In genomic region chr7:81261548-81261947, GRCm38 (mm10) we compare ENCODE assay signal across 13 mouse cellular contexts. TPM values are rescaled to one million over a fixed set of nuclear protein-coding genes. Genes with fewer than 3 reads are reported as not detected.
DNase-seq lines count a peak whose midpoint lies in the region; ATAC-seq and TF ChIP-seq lines count a peak whose summit lies in the region.
"Had no signal": no experiment of that assay in that cellular context is flagged by ENCODE, and none has a peak within 500 bp of the region (broad histone marks: within the 10 kb centered on the region; RNA-seq: fewer than 3 reads in every experiment).

No protein-coding gene starts in this region.

- no peak overlapping the region for H3K4me2 ChIP-seq in heart, embryonic 15.5 days
- H3K4me2 ChIP-seq in lung, embryonic 14.5 days: no peak overlapping the region
- H3K4me2 ChIP-seq: hindbrain, embryonic 14.5 days; limb, embryonic 15.5 days had no signal

- no peak for TF ChIP-seq CTCF in lung, embryonic 14.5 days (IDR thresholded peaks at IDR 0.05; ENCODE audit: low read depth)

- ATAC-seq in heart, embryonic 15.5 days (replicated peaks; ENCODE audit: insufficient number of reproducible peaks, insufficient read depth, low FRiP score, low read depth): no peak
- ATAC-seq in lung, embryonic 14.5 days (ENCODE audit: insufficient read depth): no peak
- ATAC-seq in activated CD4-positive, CD25-positive, alpha-beta regulatory T cell, adult 4 months: no peak

- DNase-seq in heart, postnatal 36 days: no peak
- DNase-seq in lung, embryonic 14.5 days: peak; percentile 9
- DNase-seq in lung, adult 18-20 months: no peak
- peak; percentile 62 for DNase-seq in brain, adult 2 months (ENCODE audit: low read depth, low spot score)
- peak; percentile 9 for DNase-seq in naive thymus-derived CD4-positive, alpha-beta T cell, adult 2 months (ENCODE audit: low read depth)
- DNase-seq: adrenal gland, postnatal 10 days; kidney, adult 2 months; midbrain, embryonic 14.5 days had no signal

- no peak overlapping the region for H3K9ac ChIP-seq in heart, embryonic 15.5 days
- H3K9ac ChIP-seq in lung, embryonic 14.5 days: no peak overlapping the region
- H3K9ac ChIP-seq: hindbrain, embryonic 14.5 days; limb, embryonic 15.5 days had no signal

- H3K27ac ChIP-seq in heart, embryonic 15.5 days: 0 out of 2 replicates have a peak overlapping the region, but pooled peaks have one; percentile 13
- no peak overlapping the region for H3K27ac ChIP-seq in lung, embryonic 14.5 days (ENCODE audit: low read depth)
- H3K27ac ChIP-seq: heart, embryonic 10.5 days; hindbrain, embryonic 14.5 days; limb, embryonic 15.5 days had no signal

- H3K27me3 ChIP-seq in heart, embryonic 15.5 days: no peaks in the 10 kb centered on the region
- H3K27me3 ChIP-seq in lung, embryonic 14.5 days (ENCODE audit: insufficient read depth, low read length): no peaks in the 10 kb centered on the region
- H3K27me3 ChIP-seq: limb, embryonic 15.5 days had no signal

- H3K4me3 ChIP-seq in heart, embryonic 15.5 days: no peak overlapping the region
- H3K4me3 ChIP-seq in lung, embryonic 14.5 days (ENCODE audit: low read depth, low read length): no peak overlapping the region
- H3K4me3 ChIP-seq: heart, embryonic 10.5 days; limb, embryonic 15.5 days had no signal

- no peaks in the 10 kb centered on the region for H3K4me1 ChIP-seq in heart, embryonic 15.5 days (replicated peaks)
- H3K4me1 ChIP-seq in lung, embryonic 14.5 days (ENCODE audit: insufficient read depth): no peaks in the 10 kb centered on the region
- H3K4me1 ChIP-seq: heart, embryonic 10.5 days; limb, embryonic 15.5 days had no signal

- intact Hi-C loops in heart, postnatal 36 days (cut with DNase I): no loop called here

- 67% methylated on average over 7 of the region's 7 CpGs for WGBS in heart, embryonic 15.5 days
- WGBS in lung, embryonic 14.5 days: 64% methylated on average over 7 of the region's 7 CpGs

- H3K36me3 ChIP-seq in heart, embryonic 15.5 days: no peaks in the 10 kb centered on the region
- H3K36me3 ChIP-seq in lung, embryonic 14.5 days (ENCODE audit: insufficient read depth): no peaks in the 10 kb centered on the region
- H3K36me3 ChIP-seq: heart, embryonic 10.5 days; limb, embryonic 15.5 days had no signal

- H3K9me3 ChIP-seq in heart, embryonic 15.5 days (replicated peaks): no peaks in the 10 kb centered on the region
- no peaks in the 10 kb centered on the region for H3K9me3 ChIP-seq in lung, embryonic 14.5 days (ENCODE audit: low read depth, low read length)
- H3K9me3 ChIP-seq: heart, embryonic 10.5 days; limb, embryonic 15.5 days had no signal

RNA-seq across cellular contexts. Expression of gene Pde8a, which starts 48.2 kb away (rescaled TPM):
- 3.8 and 3.9 TPM in 2 replicates for polyA plus RNA-seq in heart, embryonic 15.5 days (2015; fragmentation: Nextera tagmentation; extraction: Ambion mirVana)
- total RNA-seq in heart, postnatal 36 days (2021): 10 to 100 TPM; 11.5 to 11.9 TPM
- polyA plus RNA-seq in lung, embryonic 14.5 days (2014; fragmentation: Nextera tagmentation; extraction: Ambion mirVana): 6.2 and 6.8 TPM in 2 replicates
- 1 to 10 TPM; 1.1 to 2.3 TPM for polyA plus RNA-seq in activated CD4-positive, CD25-positive, alpha-beta regulatory T cell, adult 4 months (2017; shearing (Covaris generic))

Comparison
In these comparisons a context has a peak if more than half of its experiments do, and no peak if none do; other contexts are left out.
1. DNase-seq: peak in lung, embryonic 14.5 days (single experiment), brain, adult 2 months (single experiment) and naive thymus-derived CD4-positive, alpha-beta T cell, adult 2 months (single experiment); none in heart, postnatal 36 days (0 of 2) and lung, adult 18-20 months (0 of 2).